Mouse (Mus musculus) lung, adult 2 months (tissue): ENCODE measurements around the gene Slc16a10. TPM values are rescaled to one million over a fixed set of nuclear protein-coding genes. Genes with fewer than 3 reads are reported as not detected.

ENCODE experiments used
- DNase-seq: peaks from one replicate; pipeline ENCODE4 v3.0.0; 2022
- H3K4me1 ChIP-seq: fragments of 200-500 bp; 2 replicates; pipeline ENCODE4 v1.6.1; 2011; ENCODE audit warnings: low read length; ENCODE audit not compliant: control insufficient read depth, insufficient read depth
- H3K4me3 ChIP-seq: fragments of 200-500 bp; replicated peaks from 2 replicates; pipeline ENCODE3; 2011; ENCODE audit warnings: low read depth, mild to moderate bottlenecking, control low read depth, low read length; ENCODE audit errors: extremely low read depth
- CTCF ChIP-seq: fragments of 200-500 bp; IDR thresholded peaks from 2 replicates; pipeline ENCODE4 v1.5.1; 2011; ENCODE audit warnings: mild to moderate bottlenecking, low read length, control low read depth; ENCODE audit not compliant: insufficient read depth
- POLR2A ChIP-seq: fragments of 200-500 bp; IDR thresholded peaks from 2 replicates; pipeline ENCODE4 v1.6.1; 2011; ENCODE audit warnings: low read depth, mild to moderate bottlenecking, control low read depth, low read length, borderline replicate concordance; ENCODE audit errors: extremely low read depth
- WGBS: fragments of 180-500 bp; shearing (Covaris S2); methylation state at CpG from one replicate; pipeline ENCODE4 v1.1.7; 2018; 5-methylcytosine and 5-hydroxymethylcytosine counted together
- polyA plus RNA-seq: library from polyadenylated mRNA; depleted of rRNA; stranded (reverse); fragments of >200 nt; gene quantifications from 2 replicates; pipeline ENCODE4 v1.2.3, GENCODE M21; 2012

Slc16a10 gene
- polyA plus RNA-seq, 1 experiment, result 20.7 TPM

- DNase-seq, result no peak
- 78% methylated on average over 7 of the region's 7 CpGs for WGBS
Observed at GRCm38 (mm10) chr10:40082668-40083067, 59.4 kb downstream of the Slc16a10 start.

GRCm38 (mm10) chr10:40080533-40080932 lies 61.5 kb downstream of the Slc16a10 start:
- 53% methylated on average over 10 of the region's 10 CpGs for WGBS
- no peak for DNase-seq
- Histone ChIP-seq H3K4me1 (peaks cover 4% of the 10 kb centered on the region), H3K4me3 (no peak overlapping the region)
- TF ChIP-seq POLR2A (no peak), CTCF (no peak)

More at GRCm38 (mm10) chr10:40082668-40083067, 59.4 kb downstream of the Slc16a10 start:
- H3K4me3 ChIP-seq, result no peak overlapping the region
- H3K4me1 ChIP-seq, result peaks cover 4% of the 10 kb centered on the region
- TF ChIP-seq CTCF, result no peak
- TF ChIP-seq POLR2A, result no peak

DNA sequence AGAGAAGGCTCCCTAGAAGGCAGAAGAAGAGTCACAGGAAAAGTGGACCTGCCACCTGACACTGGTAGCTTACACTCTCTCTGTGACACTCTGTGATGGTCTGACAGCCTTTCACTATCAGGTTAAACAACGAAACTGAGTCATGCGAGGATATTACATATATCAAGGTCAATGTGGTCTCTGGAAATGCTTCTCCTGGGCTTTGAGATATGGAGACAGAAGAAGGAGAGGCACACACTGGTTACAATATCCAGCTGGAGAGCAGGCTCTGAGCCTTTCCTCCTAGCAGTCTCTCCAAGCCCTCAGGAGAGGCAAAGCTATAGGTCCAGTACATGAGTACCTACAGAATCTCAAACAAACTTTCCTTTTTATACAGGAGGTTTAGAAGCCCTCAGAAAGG lies 62.8 kb downstream of the Slc16a10 start:
- no peak for DNase-seq
- 70% methylated on average over 2 of the region's 2 CpGs for WGBS
- H3K4me1 ChIP-seq, result peaks cover under 1% of the 10 kb centered on the region; the same call in 1 of the 2 replicates
- H3K4me3 ChIP-seq, result no peak overlapping the region
- TF ChIP-seq POLR2A, result no peak
- no peak for TF ChIP-seq CTCF

DNA sequence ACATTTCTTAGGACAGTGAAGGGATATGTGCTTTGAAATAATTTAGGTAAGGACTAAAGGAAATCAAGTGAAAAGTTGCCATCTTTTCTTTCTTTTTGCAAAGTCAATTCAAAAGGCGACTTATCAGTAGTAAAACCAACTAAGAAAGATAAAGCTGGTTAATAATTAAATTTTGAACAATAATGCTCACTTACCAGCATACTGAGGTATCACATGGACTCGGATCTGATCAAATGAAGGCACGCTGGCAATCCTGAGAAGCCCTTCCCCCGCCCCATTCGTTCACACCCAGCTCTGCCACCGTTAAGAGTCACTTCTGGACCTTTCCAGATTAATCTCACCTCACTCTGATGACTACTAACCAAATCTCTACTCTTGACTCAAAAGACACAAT lies 64.1 kb downstream of the Slc16a10 start:
- H3K4me3 ChIP-seq, result no peak overlapping the region
- TF ChIP-seq POLR2A (no peak), CTCF (no peak)
- WGBS, result 69% methylated on average over 6 of the region's 6 CpGs
- no peak for DNase-seq
- peaks cover 4% of the 10 kb centered on the region for H3K4me1 ChIP-seq

DNA sequence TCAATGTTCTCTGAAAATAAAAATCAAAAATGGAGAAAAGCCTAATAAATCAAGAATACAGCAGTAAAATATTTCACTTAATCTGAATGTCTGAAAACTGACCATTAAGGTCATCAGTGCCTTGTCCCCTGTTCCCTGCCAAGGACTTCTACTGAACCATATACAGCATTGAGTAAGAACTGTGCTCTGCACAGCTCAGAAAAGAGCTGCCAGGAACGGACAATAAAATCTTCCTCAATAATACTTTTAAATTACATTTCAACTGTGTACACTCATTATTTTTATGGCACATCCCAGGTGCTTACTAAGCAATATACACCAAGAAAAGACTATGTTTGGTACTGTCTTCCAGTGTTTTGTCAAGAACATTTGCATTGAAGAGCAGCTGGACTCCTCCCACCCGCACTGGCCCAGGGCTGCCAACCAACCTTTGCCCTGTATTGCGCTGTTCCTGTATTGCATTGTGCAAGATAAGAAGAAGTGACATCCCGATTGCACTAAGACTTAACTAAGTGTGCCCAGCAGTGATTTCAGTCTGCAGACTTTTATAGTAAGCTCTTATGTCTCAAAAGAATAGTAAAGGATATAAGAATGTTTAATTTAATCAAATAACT lies 64.6 kb downstream of the Slc16a10 start:
- Histone ChIP-seq H3K4me3 (no peak overlapping the region), H3K4me1 (peaks cover 4% of the 10 kb centered on the region)
- DNase-seq, result no peak
- TF ChIP-seq CTCF, result no peak
- TF ChIP-seq POLR2A, result no peak
- WGBS, result 53% methylated on average over 4 of the region's 4 CpGs

DNA sequence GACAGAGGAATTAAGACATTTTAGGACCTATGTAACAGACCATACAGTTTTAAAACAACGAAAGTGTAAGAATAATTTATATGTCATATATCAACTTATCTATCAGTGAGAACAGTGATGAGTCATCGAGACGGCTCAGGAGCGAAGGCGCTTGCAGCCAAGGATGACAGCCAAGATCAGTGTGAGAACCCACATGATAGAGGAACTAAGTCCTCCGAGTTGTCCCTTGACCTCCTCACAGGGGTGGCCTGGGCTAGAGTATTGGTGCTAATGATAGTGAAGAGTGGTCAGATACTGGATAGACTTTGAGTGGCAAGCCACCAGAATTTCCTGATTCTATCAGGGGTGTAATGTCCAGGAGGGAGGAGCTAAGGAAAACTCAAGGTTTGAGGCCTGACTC lies 68.5 kb downstream of the Slc16a10 start:
- peaks cover 4% of the 10 kb centered on the region for H3K4me1 ChIP-seq
- no peak overlapping the region for H3K4me3 ChIP-seq
- WGBS, result 67% methylated on average over 6 of the region's 6 CpGs
- no peak for DNase-seq
- TF ChIP-seq CTCF, result no peak

DNA sequence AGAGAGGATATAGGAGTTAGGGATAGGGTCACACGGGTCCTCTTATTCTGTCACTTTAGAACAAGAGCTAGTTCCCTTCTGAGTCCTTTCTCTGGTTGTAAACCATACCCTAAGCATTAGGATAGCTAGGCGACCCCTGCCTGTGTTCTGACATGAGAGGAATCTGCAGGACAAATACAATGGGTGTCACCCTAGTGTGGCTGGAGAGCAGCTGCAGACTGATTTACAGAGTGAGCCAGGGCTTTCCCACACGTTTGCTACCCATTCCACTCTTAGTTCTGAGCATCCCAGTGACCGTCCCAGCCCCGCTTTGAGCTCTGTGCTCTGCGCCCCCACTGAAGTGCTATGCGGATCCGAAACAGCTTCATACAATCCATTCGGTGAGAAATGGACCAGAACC lies 71.4 kb downstream of the Slc16a10 start:
- no peak for DNase-seq
- 82% methylated on average over 9 of the region's 9 CpGs for WGBS
- TF ChIP-seq CTCF (no peak), POLR2A (no peak)
- no peak overlapping the region for H3K4me3 ChIP-seq
- H3K4me1 ChIP-seq, result peaks cover 4% of the 10 kb centered on the region

GRCm38 (mm10) chr10:40069270-40069669 lies 72.8 kb downstream of the Slc16a10 start:
- TF ChIP-seq CTCF (no peak), POLR2A (no peak)
- Histone ChIP-seq H3K4me1 (peaks cover 4% of the 10 kb centered on the region), H3K4me3 (no peak overlapping the region)
- WGBS, result 36% methylated on average over 4 of the region's 4 CpGs
- no peak for DNase-seq

DNA sequence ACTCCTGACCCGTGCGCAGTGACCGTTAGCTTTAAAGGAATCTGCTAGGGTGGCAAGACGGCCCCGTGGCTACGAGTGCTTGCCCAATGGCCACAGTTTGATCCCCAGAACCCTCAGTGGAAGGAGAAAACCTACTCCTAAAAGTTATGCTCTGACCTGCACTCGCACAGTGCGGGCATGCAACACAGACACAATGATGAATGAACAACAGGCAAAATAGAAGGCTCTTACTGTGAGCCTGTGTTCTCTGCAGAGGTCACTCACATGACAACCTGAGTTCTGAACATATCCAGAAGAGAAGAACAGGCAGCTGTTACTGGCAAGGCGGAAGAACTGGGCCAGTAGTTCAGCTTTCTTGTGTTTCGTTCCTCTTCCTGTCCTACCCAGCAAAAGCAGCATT lies 73.5 kb downstream of the Slc16a10 start:
- no peak for TF ChIP-seq POLR2A
- TF ChIP-seq CTCF, result no peak
- Histone ChIP-seq H3K4me1 (0 out of 2 replicates have a peak, but pooled peaks cover under 1% of the 10 kb centered on the region), H3K4me3 (no peak overlapping the region)
- no peak for DNase-seq
- WGBS, result 67% methylated on average over 10 of the region's 10 CpGs

DNA sequence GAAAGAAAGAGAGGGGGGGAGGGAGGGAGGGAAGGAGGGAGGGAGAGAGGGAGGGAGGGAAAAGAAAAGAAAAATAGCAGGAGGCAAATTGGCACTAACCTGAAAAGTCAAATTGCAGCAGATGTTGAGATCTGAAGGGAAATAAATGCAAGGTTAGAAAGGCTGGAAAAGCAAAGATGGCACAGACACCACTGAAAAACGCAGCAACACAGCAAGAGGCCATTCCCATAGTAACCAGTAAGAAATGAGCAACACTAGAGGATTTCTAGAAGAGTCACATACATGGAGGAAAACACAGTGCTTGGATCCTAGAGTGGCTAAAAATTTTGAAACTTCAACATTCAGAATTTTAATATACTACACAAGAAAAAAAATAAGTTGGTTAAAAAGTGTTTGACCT lies 74.5 kb downstream of the Slc16a10 start:
- no peak for DNase-seq
- TF ChIP-seq POLR2A (no peak), CTCF (no peak)
- Histone ChIP-seq H3K4me3 (no peak overlapping the region), H3K4me1 (no peaks in the 10 kb centered on the region; the same call in 1 of the 2 replicates)
- 80% methylated on average over 1 of the region's 1 CpGs for WGBS
